Mouse (Mus musculus) liver, embryonic 16.5 days (tissue): Measurements from ENCODE around the gene Gm20425. TPM values are rescaled to one million over a fixed set of nuclear protein-coding genes. Genes with fewer than 3 reads are reported as not detected.

Experiments used
- ATAC-seq: fragments of 200-750 bp; cut with Nextera tagmentation; 2 replicates; pipeline ENCODE4 v1.8.0; 2017; ENCODE audit warnings: low read depth, mild to moderate bottlenecking, moderate number of reproducible peaks, moderate library complexity
- H3K27ac ChIP-seq: fragments of 300-500 bp; sonication (generic); 2 replicates; pipeline ENCODE4 v1.5.1; 2014; ENCODE audit warnings: mild to moderate bottlenecking, low read length
- H3K27me3 ChIP-seq: fragments of 300-500 bp; sonication (generic); 2 replicates; pipeline ENCODE4 v1.6.1; 2014; ENCODE audit warnings: low read depth, low read length, mixed read lengths; ENCODE audit not compliant: control insufficient read depth, insufficient read depth
- H3K36me3 ChIP-seq: fragments of 300-500 bp; sonication (generic); 2 replicates; pipeline ENCODE4 v1.6.1; 2014; ENCODE audit warnings: mild to moderate bottlenecking; ENCODE audit not compliant: control insufficient read depth, insufficient read depth
- H3K4me1 ChIP-seq: fragments of 300-500 bp; sonication (generic); 2 replicates; pipeline ENCODE4 v1.6.1; 2014; ENCODE audit warnings: low read depth, low read length, mixed read lengths; ENCODE audit not compliant: control insufficient read depth
- H3K4me2 ChIP-seq: fragments of 300-500 bp; sonication (generic); 2 replicates; pipeline ENCODE4 v1.6.1; 2014; ENCODE audit warnings: low read depth, low read length, mixed read lengths
- H3K4me3 ChIP-seq: fragments of 300-500 bp; sonication (generic); 2 replicates; pipeline ENCODE4 v1.5.1; 2014; ENCODE audit warnings: low read depth, mild to moderate bottlenecking, low read length
- H3K9ac ChIP-seq: fragments of 300-500 bp; sonication (generic); 2 replicates; pipeline ENCODE4 v1.6.1; 2014; ENCODE audit warnings: low read depth, low read length
- H3K9me3 ChIP-seq: fragments of 300-500 bp; sonication (generic); replicated peaks from 2 replicates; pipeline ENCODE4 v1.6.1; 2016; ENCODE audit warnings: low read length; ENCODE audit not compliant: control insufficient read depth
- WGBS: fragments of 180-500 bp; shearing (Covaris S2); extraction: QIAGEN DNeasy Blood & Tissue Kit; methylation state at CpG from one replicate; pipeline ENCODE4 v1.1.7; 2014; ENCODE audit not compliant: insufficient replicate concordance; 5-methylcytosine and 5-hydroxymethylcytosine counted together
- polyA plus RNA-seq: library from polyadenylated mRNA; unstranded; fragments of >200 nt; fragmentation: Nextera tagmentation; extraction: Ambion mirVana; gene quantifications from 2 replicates; pipeline ENCODE4 v1.2.1, GENCODE M21; 2015

The Gm20425 gene
- polyA plus RNA-seq, 1 experiment from 2014 or later: 3.4 TPM

- H3K36me3 ChIP-seq: no peaks in the 10 kb centered on the region
- no peak for ATAC-seq
- H3K4me3 ChIP-seq: peak overlapping the region; percentile 47
- no peak overlapping the region; the same call in 1 of the 2 replicates for H3K9ac ChIP-seq
- H3K4me2 ChIP-seq: peak overlapping the region; percentile 7
- H3K27ac ChIP-seq: peak overlapping the region; percentile 67
- H3K9me3 ChIP-seq: no peaks in the 10 kb centered on the region
- peaks cover 8% of the 10 kb centered on the region for H3K4me1 ChIP-seq
- 54% methylated on average over 13 of the region's 13 CpGs for WGBS
- no peaks in the 10 kb centered on the region for H3K27me3 ChIP-seq
Observed at GRCm38 (mm10) chr9:103228370-103229003, 1.6 kb downstream of the Gm20425 start.

DNA sequence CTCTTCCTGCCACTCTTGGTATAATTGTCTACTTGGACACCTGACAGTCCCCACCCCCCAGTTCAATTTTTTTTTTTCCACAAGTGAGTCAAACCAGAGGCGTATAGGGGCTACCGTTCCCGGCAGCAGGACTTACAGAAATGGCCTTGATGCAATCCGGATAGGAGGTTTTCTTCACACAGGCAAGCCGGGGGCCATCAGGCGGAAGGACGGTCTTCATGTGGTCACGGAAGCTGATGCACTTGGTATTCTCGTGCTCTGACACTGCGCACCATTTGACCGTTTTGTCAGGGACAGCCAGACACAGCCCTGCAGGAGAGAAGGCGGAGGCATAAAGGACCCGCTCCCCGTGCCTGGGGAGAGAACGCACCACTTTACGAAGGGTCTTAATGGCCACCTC lies 2.3 kb downstream of the Gm20425 start:
- no peak for ATAC-seq
- peak overlapping the region; percentile 67 for H3K27ac ChIP-seq
- peaks cover 8% of the 10 kb centered on the region for H3K4me1 ChIP-seq
- H3K4me3 ChIP-seq: peak overlapping the region; percentile 47
- no peaks in the 10 kb centered on the region for H3K27me3 ChIP-seq
- H3K9me3 ChIP-seq: no peaks in the 10 kb centered on the region
- H3K9ac ChIP-seq: no peak overlapping the region; the same call in 1 of the 2 replicates
- no peak overlapping the region for H3K4me2 ChIP-seq
- WGBS: 75% methylated on average over 16 of the region's 16 CpGs
- no peaks in the 10 kb centered on the region for H3K36me3 ChIP-seq

GRCm38 (mm10) chr9:103226806-103227205 lies 3.3 kb downstream of the Gm20425 start:
- Histone ChIP-seq H3K4me1 (peaks cover 6% of the 10 kb centered on the region), H3K9ac (no peak overlapping the region), H3K4me2 (no peak overlapping the region), H3K27ac (peak overlapping the region; percentile 34; the same call in 1 of the 2 replicates), H3K9me3 (no peaks in the 10 kb centered on the region), H3K4me3 (peak overlapping the region; percentile 16; the same call in 1 of the 2 replicates), H3K27me3 (no peaks in the 10 kb centered on the region), H3K36me3 (no peaks in the 10 kb centered on the region)
- WGBS: 77% methylated on average over 15 of the region's 15 CpGs
- no peak for ATAC-seq

- no peak overlapping the region for H3K4me2 ChIP-seq
- no peaks in the 10 kb centered on the region; the same call in 1 of the 2 replicates for H3K4me1 ChIP-seq
- ATAC-seq: 0 out of 2 replicates have a peak, but pooled peaks have one; percentile 3
- no peak overlapping the region for H3K4me3 ChIP-seq
- H3K36me3 ChIP-seq: no peaks in the 10 kb centered on the region
- H3K9ac ChIP-seq: no peak overlapping the region
- H3K9me3 ChIP-seq: no peaks in the 10 kb centered on the region
- WGBS: 40% methylated on average over 3 of the region's 3 CpGs
- no peaks in the 10 kb centered on the region for H3K27me3 ChIP-seq
- H3K27ac ChIP-seq: no peak overlapping the region
Observed at GRCm38 (mm10) chr9:103225464-103225863, 4.6 kb downstream of the Gm20425 start.

DNA sequence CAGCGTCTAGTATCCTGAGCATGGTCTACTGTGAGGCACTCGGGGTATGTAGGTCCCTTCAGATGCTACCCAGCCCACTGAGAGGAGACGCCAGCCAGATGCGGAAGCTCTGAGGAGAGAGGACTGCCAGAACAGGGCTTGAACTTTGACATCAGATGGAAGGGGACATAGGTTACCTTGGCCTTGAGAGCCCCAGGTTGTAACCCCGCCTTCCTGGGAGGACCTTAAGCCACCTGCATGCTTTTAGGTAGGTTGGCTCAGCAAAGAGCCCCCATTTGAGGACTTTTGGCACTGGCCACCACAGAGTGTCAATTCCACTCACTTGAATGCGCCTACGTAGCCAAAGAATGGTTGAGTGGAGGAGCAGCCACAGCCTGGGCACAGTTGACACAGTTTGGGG lies 5.4 kb downstream of the Gm20425 start:
- Histone ChIP-seq H3K27me3 (no peaks in the 10 kb centered on the region), H3K9me3 (no peaks in the 10 kb centered on the region), H3K36me3 (no peaks in the 10 kb centered on the region), H3K4me2 (no peak overlapping the region), H3K4me1 (no peaks in the 10 kb centered on the region), H3K4me3 (no peak overlapping the region), H3K9ac (no peak overlapping the region), H3K27ac (no peak overlapping the region)
- peak; percentile 5; the same call in 1 of the 2 replicates for ATAC-seq
- 58% methylated on average over 7 of the region's 7 CpGs for WGBS

GRCm38 (mm10) chr9:103214281-103214680 lies 15.8 kb downstream of the Gm20425 start:
- H3K27me3 ChIP-seq: no peaks in the 10 kb centered on the region
- WGBS: 63% methylated on average over 6 of the region's 6 CpGs
- ATAC-seq: no peak
- no peaks in the 10 kb centered on the region for H3K4me1 ChIP-seq
- H3K4me3 ChIP-seq: no peak overlapping the region
- no peak overlapping the region for H3K4me2 ChIP-seq
- no peak overlapping the region for H3K27ac ChIP-seq
- no peaks in the 10 kb centered on the region for H3K36me3 ChIP-seq
- no peaks in the 10 kb centered on the region for H3K9me3 ChIP-seq
- H3K9ac ChIP-seq: no peak overlapping the region

DNA sequence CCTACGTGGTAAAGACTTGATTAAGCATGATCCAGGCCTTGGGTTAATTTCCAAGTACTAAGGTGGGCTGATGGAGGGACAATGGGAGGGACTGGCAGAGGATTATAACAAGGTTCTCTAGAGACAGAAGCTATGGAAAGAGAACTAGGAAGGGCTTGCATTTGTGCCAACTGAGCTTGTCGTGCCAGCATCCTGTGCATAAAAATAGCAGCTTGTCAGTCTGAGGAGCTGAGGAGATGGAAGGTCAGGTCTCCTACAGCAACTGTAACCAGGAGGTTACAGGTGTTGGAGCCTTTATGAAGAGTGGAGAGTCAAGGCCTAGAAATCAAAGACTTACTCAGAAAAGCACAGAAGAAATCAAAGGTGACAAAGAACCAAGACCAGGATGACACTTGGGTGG lies 16.5 kb downstream of the Gm20425 start:
- ATAC-seq: no peak
- H3K4me2 ChIP-seq: no peak overlapping the region
- WGBS: 41% methylated on average over 2 of the region's 2 CpGs
- no peaks in the 10 kb centered on the region for H3K4me1 ChIP-seq
- no peaks in the 10 kb centered on the region for H3K27me3 ChIP-seq
- no peaks in the 10 kb centered on the region for H3K9me3 ChIP-seq
- H3K36me3 ChIP-seq: no peaks in the 10 kb centered on the region
- H3K4me3 ChIP-seq: no peak overlapping the region
- no peak overlapping the region for H3K9ac ChIP-seq
- no peak overlapping the region for H3K27ac ChIP-seq

DNA sequence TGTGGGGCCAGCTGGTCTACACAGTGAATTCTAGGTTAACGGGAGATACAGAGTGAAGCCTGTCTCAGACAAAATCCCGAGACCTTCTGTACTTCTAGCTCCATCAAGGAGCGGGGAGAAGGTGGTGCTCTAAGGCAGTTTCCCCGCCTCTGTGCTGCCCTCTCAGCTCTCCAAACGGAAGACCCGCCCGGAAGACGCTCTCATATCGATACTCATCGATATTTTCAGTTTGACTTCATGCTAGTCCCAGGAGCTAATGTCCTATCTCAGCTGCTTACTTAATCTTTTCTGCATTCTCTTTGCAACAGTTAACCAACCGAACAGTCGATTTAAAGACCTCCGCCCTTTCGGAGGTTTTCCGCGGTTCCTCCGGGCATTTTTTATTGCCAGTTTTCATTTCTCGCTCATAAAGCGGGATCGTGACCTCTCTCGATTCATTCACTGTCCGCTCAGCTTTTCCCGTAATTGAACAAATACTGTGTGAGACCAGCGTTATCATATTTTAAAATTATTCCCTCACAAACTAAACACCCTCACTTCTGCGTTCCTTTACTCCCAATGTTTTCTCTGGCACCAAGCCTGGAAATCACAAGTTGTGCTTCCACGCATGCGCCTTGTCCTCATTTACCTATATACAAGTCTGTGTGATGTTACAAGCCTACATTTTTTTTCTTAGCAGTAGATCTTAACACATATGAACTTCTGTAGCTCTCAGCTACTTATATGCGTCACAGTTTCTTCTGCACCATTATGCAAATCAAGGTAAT lies 17.3 kb downstream of the Gm20425 start:
- Histone ChIP-seq H3K4me3 (no peak overlapping the region), H3K27me3 (no peaks in the 10 kb centered on the region), H3K27ac (no peak overlapping the region), H3K9me3 (no peaks in the 10 kb centered on the region), H3K36me3 (no peaks in the 10 kb centered on the region), H3K4me2 (no peak overlapping the region), H3K4me1 (no peaks in the 10 kb centered on the region), H3K9ac (no peak overlapping the region)
- ATAC-seq: no peak
- WGBS: 75% methylated on average over 28 of the region's 28 CpGs

GRCm38 (mm10) chr9:103208802-103209423 lies 21.2 kb downstream of the Gm20425 start:
- no peak for ATAC-seq
- Histone ChIP-seq H3K4me1 (peaks cover 10% of the 10 kb centered on the region; the same call in 1 of the 2 replicates), H3K4me3 (no peak overlapping the region), H3K36me3 (no peaks in the 10 kb centered on the region), H3K9ac (no peak overlapping the region), H3K9me3 (no peaks in the 10 kb centered on the region), H3K4me2 (no peak overlapping the region), H3K27me3 (no peaks in the 10 kb centered on the region), H3K27ac (no peak overlapping the region)
- WGBS: 58% methylated on average over 6 of the region's 6 CpGs
